Mouse (Mus musculus) MEL (cell line): ENCODE measurements around the gene Kctd10.

Experiments used
- CHD1 ChIP-seq: IDR thresholded peaks from 2 replicates; pipeline ENCODE4 v1.6.1; 2012; ENCODE audit warnings: low read depth, mild to moderate bottlenecking, inconsistent platforms, low read length, improper control_type of control experiment
- CTCF ChIP-seq, 3 experiments: IDR thresholded peaks in 2 of 3; conservative IDR thresholded peaks in 1 of 3; 2 replicates each; pipeline ENCODE4 v1.5.1; 2011 to 2012; ENCODE audit warnings: low read length in 3 of 3, low read depth in 2 of 3, mild to moderate bottlenecking in 2 of 3, improper control_type of control experiment in 1 of 3, inconsistent platforms in 1 of 3, mixed read lengths in 1 of 3, moderate library complexity in 1 of 3; ENCODE audit not compliant: control insufficient read depth in 1 of 3, insufficient read depth in 1 of 3, poor library complexity in 1 of 3, severe bottlenecking in 1 of 3
- KAT2A ChIP-seq: conservative IDR thresholded peaks from 2 replicates; pipeline ENCODE4 v1.6.1; 2012; ENCODE audit warnings: low read depth, low read length, improper control_type of control experiment, inconsistent platforms
- MAFK ChIP-seq: IDR thresholded peaks from 2 replicates; pipeline ENCODE4 v1.6.1; 2011; ENCODE audit warnings: low read depth, mild to moderate bottlenecking, low read length, improper control_type of control experiment, borderline replicate concordance
- MAX ChIP-seq: IDR thresholded peaks from 2 replicates; pipeline ENCODE4 v1.6.1; 2011; ENCODE audit warnings: low read length, improper control_type of control experiment
- MXI1 ChIP-seq: IDR thresholded peaks from 2 replicates; pipeline ENCODE4 v1.6.1; 2011; ENCODE audit warnings: mild to moderate bottlenecking, low read depth, low read length, improper control_type of control experiment
- POLR2A ChIP-seq, 2 experiments: IDR thresholded peaks; 2 replicates each; pipeline ENCODE4 v1.6.1; 2011 to 2012; ENCODE audit warnings: low read length in 2 of 2, mild to moderate bottlenecking in 2 of 2, control low read depth in 1 of 2, improper control_type of control experiment in 1 of 2, low read depth in 1 of 2, moderate library complexity in 1 of 2; ENCODE audit not compliant: control insufficient read depth in 1 of 2, insufficient read depth in 1 of 2, poor library complexity in 1 of 2
- POLR2AphosphoS2 ChIP-seq: IDR thresholded peaks from 2 replicates; pipeline ENCODE4 v1.6.1; 2011; ENCODE audit warnings: low read length, improper control_type of control experiment
- RAD21 ChIP-seq: IDR thresholded peaks from 2 replicates; pipeline ENCODE4 v1.6.1; 2011; ENCODE audit warnings: mild to moderate bottlenecking, low read depth, low read length, improper control_type of control experiment
- SMC3 ChIP-seq: IDR thresholded peaks from 2 replicates; pipeline ENCODE4 v1.6.1; 2011; ENCODE audit warnings: low read depth, low read length, improper control_type of control experiment
- TAL1 ChIP-seq: IDR thresholded peaks from 2 replicates; pipeline ENCODE4 v1.6.1; 2012; ENCODE audit warnings: mild to moderate bottlenecking, inconsistent platforms, low read length, moderate library complexity, mixed read lengths
- TBP ChIP-seq: IDR thresholded peaks from 2 replicates; pipeline ENCODE4 v1.8.0; 2011; ENCODE audit warnings: low read depth, low read length, improper control_type of control experiment
- USF1 ChIP-seq: IDR thresholded peaks from 2 replicates; pipeline ENCODE4 v1.6.1; 2014; ENCODE audit warnings: low read depth, mild to moderate bottlenecking, inconsistent platforms, low read length, improper control_type of control experiment, moderate library complexity
- ZNF384 ChIP-seq: IDR thresholded peaks from 2 replicates; pipeline ENCODE4 v1.6.1; 2012; ENCODE audit warnings: low read depth, mild to moderate bottlenecking, inconsistent platforms, low read length, improper control_type of control experiment

DNA sequence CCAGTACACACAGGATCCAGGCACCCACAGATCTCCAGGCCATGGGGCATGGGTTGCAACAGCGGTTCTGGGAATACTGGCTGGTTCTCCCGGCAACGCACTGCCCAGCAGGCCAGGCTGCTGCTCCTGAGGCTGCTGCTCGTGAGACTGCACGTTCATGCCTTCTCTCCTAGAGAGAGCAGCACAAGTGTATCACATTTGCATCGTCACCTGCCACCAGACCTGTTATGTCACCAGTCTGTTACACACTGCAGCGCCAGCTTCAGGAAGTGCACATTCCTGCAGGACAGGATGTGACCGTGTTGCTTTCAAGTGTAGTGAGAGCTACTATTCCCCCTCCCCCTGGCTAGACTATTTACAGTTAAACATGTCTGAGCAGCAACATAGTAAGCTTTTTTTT, 36.5 kb upstream of the Kctd10 start:
- TF ChIP-seq TAL1 (no peak), POLR2A (IDR thresholded peaks at IDR 0.05; ENCODE audit: control insufficient read depth in 1 of 2, insufficient read depth in 1 of 2, low read depth in 1 of 2, low read length in 2 of 2, poor library complexity in 1 of 2) (no peak), CTCF (IDR thresholded peaks at IDR 0.05 in 2 of 3, conservative IDR thresholded peaks at IDR 0.05 in 1 of 3; ENCODE audit: control insufficient read depth in 1 of 3, insufficient read depth in 1 of 3, low read depth in 2 of 3, low read length in 3 of 3, poor library complexity in 1 of 3, severe bottlenecking in 1 of 3) (no peak), POLR2AphosphoS2 (no peak), MAX (no peak), MAFK (no peak), CHD1 (no peak), RAD21 (no peak), ZNF384 (no peak), USF1 (no peak), SMC3 (no peak), TBP (no peak), KAT2A (no peak), MXI1 (no peak)
